In the genomic region with DNA sequence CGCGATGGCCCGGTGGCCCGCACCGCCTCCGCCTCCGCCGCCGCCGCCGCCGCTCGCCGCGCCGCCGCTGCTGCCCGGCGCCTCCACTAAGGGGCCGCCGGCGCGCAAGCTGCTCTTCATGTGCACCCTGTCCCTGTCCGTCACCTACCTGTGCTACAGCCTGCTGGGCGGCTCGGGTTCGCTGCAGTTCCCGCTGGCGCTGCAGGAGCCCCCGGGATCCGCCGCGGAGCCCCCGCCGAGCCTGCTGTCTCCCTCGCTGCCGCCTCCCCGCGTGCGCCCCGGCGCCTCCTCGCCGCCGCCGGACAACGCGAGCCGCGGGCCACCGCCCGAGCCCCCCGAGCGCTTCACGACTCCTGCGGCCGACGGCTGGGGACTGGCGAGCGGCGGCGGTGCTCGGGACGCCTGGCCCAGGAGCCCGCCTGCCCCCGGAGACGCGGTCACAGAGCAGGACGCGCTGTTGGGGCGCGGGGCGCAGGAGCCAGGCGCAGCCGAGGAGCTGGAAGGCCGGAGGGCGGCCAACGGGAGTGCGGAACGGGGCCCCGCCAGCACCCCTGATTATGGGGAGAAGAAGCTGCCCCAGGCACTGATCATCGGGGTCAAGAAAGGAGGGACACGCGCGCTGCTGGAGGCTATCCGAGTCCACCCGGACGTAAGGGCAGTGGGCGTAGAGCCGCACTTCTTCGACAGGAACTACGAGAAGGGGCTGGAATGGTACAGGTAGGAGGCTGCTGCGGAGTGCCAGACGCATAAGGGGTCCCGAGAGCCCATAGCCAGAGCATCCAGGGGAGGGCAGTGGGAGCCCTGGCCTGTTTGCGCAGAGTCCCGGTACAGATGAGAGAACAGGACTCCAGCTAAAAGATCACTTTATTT, we compare ENCODE assay signal across 7 mouse cellular contexts. TPM values are rescaled to one million over a fixed set of nuclear protein-coding genes. Genes with fewer than 3 reads are reported as not detected.
A peak's percentile ranks its signal among the peaks of the same experiment; 100 is the strongest.
DNase-seq lines count a peak whose midpoint lies in the region; ATAC-seq and TF ChIP-seq lines count a peak whose summit lies in the region.

No protein-coding gene starts in this region.

- 2% methylated on average over 24 of the region's 97 CpGs for WGBS in embryonic facial prominence, embryonic 14.5 days
- under 1% methylated on average over 81 of the region's 97 CpGs for WGBS in hindbrain, postnatal 0 days
- under 1% methylated on average over 80 of the region's 97 CpGs for WGBS in neural tube, embryonic 11.5 days

- ATAC-seq in embryonic facial prominence, embryonic 14.5 days (ENCODE audit: low read depth): no peak
- 0 out of 2 replicates have a peak, but pooled peaks have one; percentile 32 for ATAC-seq in hindbrain, postnatal 0 days
- peak; percentile 27; the same call in 1 of the 2 replicates for ATAC-seq in neural tube, embryonic 11.5 days (ENCODE audit: insufficient read depth, low FRiP score, low TSS enrichment)

- no peak for TF ChIP-seq CTCF in left cerebral cortex, adult 2 months (IDR thresholded peaks at IDR 0.05)
- TF ChIP-seq CTCF in hindbrain, postnatal 0 days (IDR thresholded peaks at IDR 0.05; ENCODE audit: low read depth): no peak

- peak overlapping the region; percentile 50 for H3K4me3 ChIP-seq in left cerebral cortex, adult 2 months
- H3K4me3 ChIP-seq in embryonic facial prominence, embryonic 14.5 days (ENCODE audit: low read depth, low read length): peak overlapping the region; percentile 56
- H3K4me3 ChIP-seq in hindbrain, postnatal 0 days (ENCODE audit: low read length): peak overlapping the region; percentile 71
- H3K4me3 ChIP-seq in neural tube, embryonic 11.5 days (ENCODE audit: low read depth, low read length): peak overlapping the region; percentile 64

- H3K9ac ChIP-seq in embryonic facial prominence, embryonic 14.5 days (ENCODE audit: low read depth, low read length): peak overlapping the region; percentile 46; the same call in 1 of the 2 replicates
- H3K9ac ChIP-seq in hindbrain, postnatal 0 days (replicated peaks; ENCODE audit: low read length): peak overlapping the region; percentile 54
- H3K9ac ChIP-seq in neural tube, embryonic 11.5 days (ENCODE audit: low read length): peak overlapping the region; percentile 39

- 0 out of 2 replicates have a peak, but pooled peaks cover 5% of the 10 kb centered on the region for H3K4me1 ChIP-seq in embryonic facial prominence, embryonic 14.5 days (ENCODE audit: control insufficient read depth, insufficient read depth, low read length)
- H3K4me1 ChIP-seq in hindbrain, postnatal 0 days (ENCODE audit: insufficient read depth, low read length): no peaks in the 10 kb centered on the region; the same call in 1 of the 2 replicates
- H3K4me1 ChIP-seq in neural tube, embryonic 11.5 days (ENCODE audit: control insufficient read depth, insufficient read depth, low read length): peaks cover 5% of the 10 kb centered on the region

- peak; percentile 27 to 36 for DNase-seq in left cerebral cortex, adult 2 months (ENCODE audit: extremely low spot score in 1 of 2, low spot score in 2 of 2)
- DNase-seq in left cerebral cortex, adult 8-10 months (ENCODE audit: low spot score in 2 of 2): no peak
- DNase-seq in embryonic facial prominence, embryonic 14.5 days (ENCODE audit: low spot score): no peak
- DNase-seq in hindbrain, postnatal 0 days (ENCODE audit: low spot score): peak; percentile 10
- peak; percentile 34 for DNase-seq in neural tube, embryonic 11.5 days (ENCODE audit: low spot score)
- DNase-seq in gastrocnemius, postnatal 36 days: no peak
- DNase-seq in kidney, adult 11 months: no peak

- peak overlapping the region; percentile 57 for H3K27ac ChIP-seq in left cerebral cortex, adult 2 months
- no peak overlapping the region for H3K27ac ChIP-seq in embryonic facial prominence, embryonic 14.5 days (replicated peaks; ENCODE audit: low read depth, low read length)
- H3K27ac ChIP-seq in hindbrain, postnatal 0 days: no peak overlapping the region
- H3K27ac ChIP-seq in neural tube, embryonic 11.5 days (ENCODE audit: low read depth, low read length): no peak overlapping the region

- H3K9me3 ChIP-seq in embryonic facial prominence, embryonic 14.5 days (ENCODE audit: control insufficient read depth, low read length): no peaks in the 10 kb centered on the region
- no peaks in the 10 kb centered on the region for H3K9me3 ChIP-seq in hindbrain, postnatal 0 days (ENCODE audit: low read length)
- no peaks in the 10 kb centered on the region for H3K9me3 ChIP-seq in neural tube, embryonic 11.5 days (ENCODE audit: control insufficient read depth, low read length)

- H3K36me3 ChIP-seq in embryonic facial prominence, embryonic 14.5 days (ENCODE audit: control insufficient read depth, insufficient read depth, low read length): no peaks in the 10 kb centered on the region
- no peaks in the 10 kb centered on the region for H3K36me3 ChIP-seq in hindbrain, postnatal 0 days (ENCODE audit: insufficient read depth, low read length)
- H3K36me3 ChIP-seq in neural tube, embryonic 11.5 days (ENCODE audit: control insufficient read depth, insufficient read depth, low read length): no peaks in the 10 kb centered on the region

- H3K27me3 ChIP-seq in embryonic facial prominence, embryonic 14.5 days (replicated peaks; ENCODE audit: control insufficient read depth, insufficient read depth, low read length): peaks cover 83% of the 10 kb centered on the region
- peaks cover 29% of the 10 kb centered on the region for H3K27me3 ChIP-seq in hindbrain, postnatal 0 days (ENCODE audit: insufficient read depth, low read length)
- H3K27me3 ChIP-seq in neural tube, embryonic 11.5 days (ENCODE audit: control insufficient read depth, insufficient read depth, low read length): peaks cover 51% of the 10 kb centered on the region

- peak overlapping the region; percentile 97 for H3K4me2 ChIP-seq in embryonic facial prominence, embryonic 14.5 days (ENCODE audit: low read depth, low read length)
- peak overlapping the region; percentile 87 for H3K4me2 ChIP-seq in hindbrain, postnatal 0 days (ENCODE audit: low read depth, low read length)
- peak overlapping the region; percentile 99 for H3K4me2 ChIP-seq in neural tube, embryonic 11.5 days (ENCODE audit: low read depth)

- intact Hi-C loops in left cerebral cortex, adult 2 months (cut with DNase I): loop anchor here (5.0 kb wide), 3 partner anchors 144 to 1414 kb away; no protein-coding TSS in a partner anchor
- intact Hi-C loops in gastrocnemius, postnatal 36 days (cut with DNase I): no loop called here

RNA-seq across cellular contexts. Expression of a gene that starts 0.7 kb away (rescaled TPM):
- 10 to 100 TPM; 41.6 to 49.3 TPM for total RNA-seq in left cerebral cortex, adult 2 months (2021)
- 10 to 100 TPM; 51.2 to 61.2 (median 54.6) TPM for total RNA-seq in left cerebral cortex, adult 8-10 months (2022)
- 0.08 and 0.18 TPM in 2 replicates for polyA plus RNA-seq in embryonic facial prominence, embryonic 14.5 days (2014; fragmentation: Nextera tagmentation; extraction: Ambion mirVana)
- 20.7 and 20.9 TPM in 2 replicates for total RNA-seq in hindbrain, postnatal 0 days (2014; rRNA removed)
- polyA plus RNA-seq in hindbrain, postnatal 0 days (2015; fragmentation: Nextera tagmentation; extraction: Ambion mirVana): 15.1 and 16.0 TPM in 2 replicates
- 0.36 and 0.47 TPM in 2 replicates for polyA plus RNA-seq in neural tube, embryonic 11.5 days (2014; fragmentation: Nextera tagmentation; extraction: Ambion mirVana)
- not detected for total RNA-seq in gastrocnemius, postnatal 36 days (2021)

Comparison
In these comparisons a context has a peak if more than half of its experiments do, and no peak if none do; other contexts are left out.
1. DNase-seq: peak in left cerebral cortex, adult 2 months (2 of 2), hindbrain, postnatal 0 days (single experiment) and neural tube, embryonic 11.5 days (single experiment); none in left cerebral cortex, adult 8-10 months (0 of 2), embryonic facial prominence, embryonic 14.5 days (single experiment), gastrocnemius, postnatal 36 days (0 of 2) and kidney, adult 11 months (single experiment).
2. RNA of a gene that starts 0.7 kb away (total RNA-seq): 51.2 to 61.2 TPM in left cerebral cortex, adult 8-10 months, 41.6 to 49.3 TPM in left cerebral cortex, adult 2 months and 20.7 to 20.9 TPM in hindbrain, postnatal 0 days; not detected in gastrocnemius, postnatal 36 days; every median in the first group is over 10 times any median in the second.
3. Peak in every context shown above with its lines, with median percentiles within 50 percentile points of each other: H3K4me3 ChIP-seq, H3K4me2 ChIP-seq and H3K9ac ChIP-seq.